Mouse (Mus musculus) intestine, embryonic 14.5 days (tissue): ENCODE measurements at regions not wholly inside any gene's neighbourhood (a gene's known extent, or its start where the extent isn't known, plus 50 kb on each side); places are given as distances from the start of the nearest gene placed in this dataset. TPM values are rescaled to one million over a fixed set of nuclear protein-coding genes. Genes with fewer than 3 reads are reported as not detected.
"Not testable (repeated sequence)": the region's sequence is repeated elsewhere in the genome, so short reads cannot be mapped to it uniquely, and the experiment has no call there.

Source experiments
- ATAC-seq: fragments of 200-750 bp; cut with Nextera tagmentation; replicated peaks from 2 replicates; pipeline ENCODE4 v1.8.0; 2017; ENCODE audit warnings: low read depth, moderate number of reproducible peaks, moderate TSS enrichment, moderate library complexity; ENCODE audit not compliant: low FRiP score, low TSS enrichment
- DNase-seq: peaks from one replicate; pipeline ENCODE4 v3.0.0-alpha.2; 2018; ENCODE audit warnings: low spot score
- H3K27ac ChIP-seq: fragments of 300-500 bp; sonication (generic); 2 replicates; pipeline ENCODE4 v1.5.1; 2014; ENCODE audit warnings: low read depth, mild to moderate bottlenecking, control low read depth
- H3K27me3 ChIP-seq: fragments of 300-500 bp; sonication (generic); replicated peaks from 2 replicates; pipeline ENCODE4 v1.6.1; 2014; ENCODE audit warnings: low read length, control low read depth; ENCODE audit not compliant: control insufficient read depth, insufficient read depth
- H3K36me3 ChIP-seq: fragments of 300-500 bp; sonication (generic); 2 replicates; pipeline ENCODE4 v1.6.1; 2014; ENCODE audit warnings: low read length, control low read depth; ENCODE audit not compliant: control insufficient read depth, insufficient read depth
- H3K4me1 ChIP-seq: fragments of 300-500 bp; sonication (generic); replicated peaks from 2 replicates; pipeline ENCODE4 v1.6.1; 2014; ENCODE audit warnings: low read length, control low read depth, mixed read lengths; ENCODE audit not compliant: control insufficient read depth, insufficient read depth
- H3K4me2 ChIP-seq: fragments of 300-500 bp; sonication (generic); 2 replicates; pipeline ENCODE4 v1.6.1; 2014; ENCODE audit warnings: low read length
- H3K4me3 ChIP-seq: fragments of 300-500 bp; sonication (generic); 2 replicates; pipeline ENCODE4 v1.5.1; 2014; ENCODE audit warnings: low read depth, low read length, control low read depth, mixed read lengths
- H3K9ac ChIP-seq: fragments of 300-500 bp; sonication (generic); 2 replicates; pipeline ENCODE4 v1.6.1; 2014; ENCODE audit warnings: mild to moderate bottlenecking, low read length
- H3K9me3 ChIP-seq: fragments of 300-500 bp; sonication (generic); 2 replicates; pipeline ENCODE4 v1.6.1; 2016; ENCODE audit warnings: low read length, control low read depth; ENCODE audit not compliant: control insufficient read depth
- WGBS: fragments of 180-500 bp; shearing (Covaris S2); extraction: QIAGEN DNeasy Blood & Tissue Kit; methylation state at CpG from one replicate; pipeline ENCODE4 v1.1.7; 2014; 5-methylcytosine and 5-hydroxymethylcytosine counted together
- microRNA-seq: library from miRNA; unstranded; fragments of <30 nt; microRNA quantifications from one replicate; pipeline ENCODE4, GENCODE M21; 2016

DNA sequence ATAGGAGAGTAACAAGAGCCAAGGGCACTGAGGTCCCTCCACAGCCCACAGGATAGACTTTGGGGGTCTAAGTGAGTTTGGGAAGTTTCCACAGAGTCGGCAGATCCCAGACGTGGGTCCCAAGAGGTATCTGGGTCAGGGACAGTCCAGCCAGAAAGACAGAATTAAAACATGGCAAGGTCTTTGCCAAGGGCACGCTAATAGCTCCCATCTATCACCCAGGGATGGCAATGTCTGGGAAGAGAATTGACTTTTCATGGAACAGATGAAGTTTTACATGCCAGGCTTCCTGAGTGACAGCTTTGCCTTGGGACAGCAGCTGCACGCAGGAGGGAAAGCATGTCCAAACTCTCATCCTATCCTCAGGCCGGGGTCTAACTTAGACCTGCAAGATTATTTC lies 563.5 kb downstream of the Gm10330 start:
- not testable (repeated sequence) for H3K4me2 ChIP-seq, ATAC-seq, DNase-seq, H3K4me1 ChIP-seq, H3K9ac ChIP-seq, H3K4me3 ChIP-seq, H3K27me3 ChIP-seq, H3K36me3 ChIP-seq, H3K9me3 ChIP-seq, H3K27ac ChIP-seq
- WGBS = 93% methylated on average over 1 of the region's 5 CpGs

DNA sequence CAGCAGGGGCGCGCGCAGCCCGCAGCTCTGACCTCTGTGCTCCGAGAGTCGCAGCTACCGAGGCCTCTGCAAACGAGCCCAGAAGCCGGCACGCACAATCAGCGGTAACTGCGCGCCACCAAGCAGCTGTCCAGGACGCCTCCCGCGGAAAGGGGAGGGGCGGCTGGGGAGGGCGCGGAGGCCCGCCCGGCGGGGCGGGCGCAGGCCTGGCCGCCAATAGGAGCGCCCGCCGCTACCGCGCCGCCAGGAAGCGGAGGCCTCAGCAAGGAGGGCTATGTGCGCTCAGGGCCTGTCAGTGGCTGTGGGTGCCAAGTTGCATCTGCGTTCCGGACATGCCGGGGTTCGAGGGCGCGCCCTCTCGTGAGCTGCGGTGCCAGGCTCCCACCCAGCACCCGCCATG lies 590.5 kb downstream of the Gm10330 start:
- Histone ChIP-seq H3K4me2 (peak overlapping the region; percentile 40), H3K4me3 (peak overlapping the region; percentile 43), H3K9ac (peak overlapping the region; percentile 51)
- ATAC-seq (peak; percentile 97), DNase-seq (peak; percentile 77)
- H3K27me3 ChIP-seq, H3K36me3 ChIP-seq, H3K4me1 ChIP-seq, H3K27ac ChIP-seq, H3K9me3 ChIP-seq: not testable (repeated sequence)
- WGBS = 1% methylated on average over 38 of the region's 42 CpGs

DNA sequence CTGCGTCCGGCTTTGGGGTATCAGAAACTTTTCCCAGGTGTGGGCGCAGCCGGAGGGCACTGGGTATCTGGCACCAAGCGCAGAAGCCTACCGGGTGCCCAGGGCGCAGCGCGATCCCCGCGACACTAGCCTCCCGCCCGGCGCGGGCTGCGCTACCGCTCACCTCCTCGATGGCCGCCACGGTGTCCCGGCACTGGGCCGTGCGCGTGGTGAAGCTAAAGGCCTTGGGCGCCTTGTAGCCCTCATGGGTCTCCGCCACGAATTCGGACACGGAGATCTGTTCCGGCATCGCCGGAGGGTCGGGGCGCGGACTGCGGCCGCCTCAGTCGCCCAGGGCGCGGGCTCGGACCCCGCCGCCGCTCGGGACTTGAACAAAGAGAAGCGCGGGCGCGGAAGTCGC lies 591.0 kb downstream of the Gm10330 start:
- H3K27ac ChIP-seq, H3K4me1 ChIP-seq, H3K9me3 ChIP-seq, H3K27me3 ChIP-seq, H3K36me3 ChIP-seq: not testable (repeated sequence)
- Histone ChIP-seq H3K4me3 (peak overlapping the region; percentile 43), H3K4me2 (peak overlapping the region; percentile 40), H3K9ac (peak overlapping the region; percentile 51)
- peak; percentile 40; the same call in 1 of the 2 replicates for ATAC-seq
- DNase-seq = peak; percentile 52
- WGBS = 3% methylated on average over 36 of the region's 50 CpGs

Small RNA genes in the stretch of these regions (microRNA-seq; reads per million reads assigned to microRNA genes)
- not detected for gene Gm26140
